Mouse (Mus musculus) megakaryocyte, adult 5-6 weeks (primary cell): ENCODE data around the gene Eif5b. TPM values are rescaled to one million over a fixed set of nuclear protein-coding genes. Genes with fewer than 3 reads are reported as not detected.
"Not testable (repeated sequence)": the region's sequence is repeated elsewhere in the genome, so short reads cannot be mapped to it uniquely, and the experiment has no call there.

Source experiments
- ATAC-seq: 2 replicates; pipeline ENCODE4 v1.8.0; 2016; ENCODE audit warnings: mild to moderate bottlenecking, inconsistent platforms; ENCODE audit not compliant: poor library complexity, severe bottlenecking
- total RNA-seq, 2 experiments: library from RNA; stranded (forward) in 1 of 2; stranded (reverse) in 1 of 2; fragments of 153-499, 151-499 nt in 1 of 2; fragments of 221-1000, 200-1000 nt in 1 of 2; gene quantifications; 2 replicates each; pipeline versions ENCODE4 v1.2.3 to v1.2.4; 2015 to 2017

Gene Eif5b
- total RNA-seq, 2 experiments from 2014 or later = 7.6 to 21.1 TPM

- no peak for ATAC-seq
These were observed 4.1 kb downstream of the Eif5b start for GRCm38 (mm10) chr1:38001956-38002355.

- ATAC-seq = no peak
These were observed 5.2 kb downstream of the Eif5b start for GRCm38 (mm10) chr1:38003046-38003445.

- no peak for ATAC-seq
These were observed 8.9 kb downstream of the Eif5b start for GRCm38 (mm10) chr1:38006741-38007140.

- 0 out of 2 replicates have a peak, but pooled peaks have one; percentile 15 for ATAC-seq
These were observed 13.8 kb downstream of the Eif5b start for GRCm38 (mm10) chr1:38011647-38012046.

- peak; percentile 80 for ATAC-seq
These were observed 14.3 kb downstream of the Eif5b start for GRCm38 (mm10) chr1:38012104-38012503.

- no peak for ATAC-seq
These were observed 14.7 kb downstream of the Eif5b start for GRCm38 (mm10) chr1:38012509-38012908.

- ATAC-seq = no peak
These were observed 16.9 kb downstream of the Eif5b start for GRCm38 (mm10) chr1:38014551-38015203.

- no peak for ATAC-seq
These were observed 29.5 kb downstream of the Eif5b start for GRCm38 (mm10) chr1:38027301-38027700.

GRCm38 (mm10) chr1:38031391-38031790 is 33.6 kb downstream of the Eif5b start:
- ATAC-seq = no peak

GRCm38 (mm10) chr1:38035521-38035920 is 37.7 kb downstream of the Eif5b start:
- no peak for ATAC-seq

GRCm38 (mm10) chr1:38037375-38037774 is 39.6 kb downstream of the Eif5b start:
- ATAC-seq = no peak

- ATAC-seq = no peak
These were observed 41.1 kb downstream of the Eif5b start for GRCm38 (mm10) chr1:38038898-38039297.

GRCm38 (mm10) chr1:38048121-38048520 is 50.3 kb downstream of the Eif5b start:
- ATAC-seq = no peak

GRCm38 (mm10) chr1:38049562-38049961 is 51.8 kb downstream of the Eif5b start:
- no peak for ATAC-seq

GRCm38 (mm10) chr1:38055176-38055575 is 57.4 kb downstream of the Eif5b start:
- ATAC-seq = no peak

- no peak for ATAC-seq
These were observed 60.6 kb downstream of the Eif5b start for GRCm38 (mm10) chr1:38058417-38058816.

GRCm38 (mm10) chr1:38062156-38062555 is 64.3 kb downstream of the Eif5b start:
- ATAC-seq = not testable (repeated sequence)

GRCm38 (mm10) chr1:38067276-38067675 is 69.5 kb downstream of the Eif5b start:
- ATAC-seq = no peak

GRCm38 (mm10) chr1:38071326-38071725 is 73.5 kb downstream of the Eif5b start:
- no peak for ATAC-seq

GRCm38 (mm10) chr1:38081316-38081715 is 83.5 kb downstream of the Eif5b start:
- no peak for ATAC-seq

GRCm38 (mm10) chr1:38103214-38103613 is 105.4 kb downstream of the Eif5b start:
- ATAC-seq = peak; percentile 51

- no peak for ATAC-seq
These were observed 106.0 kb downstream of the Eif5b start for GRCm38 (mm10) chr1:38103813-38104212.
